Mouse (Mus musculus) megakaryocyte, embryonic 14.5 days (primary cell): ENCODE measurements at regions not wholly inside any gene's neighbourhood (a gene's known extent, or its start where the extent isn't known, plus 50 kb on each side); places are given as distances from the start of the nearest gene placed in this dataset.

Experiments used
- FLI1 ChIP-seq: IDR thresholded peaks from 2 replicates; pipeline ENCODE4 v1.6.1; 2012; ENCODE audit warnings: low read length, inconsistent platforms, mixed read lengths
- GATA1 ChIP-seq: IDR thresholded peaks from 3 replicates; pipeline ENCODE4 v1.6.1; 2012; ENCODE audit warnings: mixed read lengths, low read length, inconsistent platforms, borderline replicate concordance

DNA sequence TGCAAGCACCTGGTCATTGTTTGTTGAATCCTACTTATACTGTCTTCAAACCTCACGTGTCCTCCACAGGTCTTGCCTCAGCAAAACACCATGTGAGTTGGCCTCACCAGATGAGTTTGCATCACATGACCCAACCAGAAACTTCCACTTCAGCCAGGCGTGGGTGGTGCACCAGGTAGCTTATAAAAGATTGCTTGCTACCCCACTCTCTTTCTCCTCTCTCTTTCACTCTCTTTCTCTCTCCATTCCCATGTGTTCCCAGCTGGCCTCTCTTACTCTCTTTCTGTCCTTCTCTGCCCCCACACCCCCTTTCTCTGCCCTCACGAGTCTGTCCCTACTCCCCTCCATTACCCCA, 99.6 kb downstream of the Nucb2 start:
- no peak for TF ChIP-seq GATA1
- TF ChIP-seq FLI1: no peak
